24 mouse cellular contexts compared by ENCODE assay signal in the genomic region with DNA sequence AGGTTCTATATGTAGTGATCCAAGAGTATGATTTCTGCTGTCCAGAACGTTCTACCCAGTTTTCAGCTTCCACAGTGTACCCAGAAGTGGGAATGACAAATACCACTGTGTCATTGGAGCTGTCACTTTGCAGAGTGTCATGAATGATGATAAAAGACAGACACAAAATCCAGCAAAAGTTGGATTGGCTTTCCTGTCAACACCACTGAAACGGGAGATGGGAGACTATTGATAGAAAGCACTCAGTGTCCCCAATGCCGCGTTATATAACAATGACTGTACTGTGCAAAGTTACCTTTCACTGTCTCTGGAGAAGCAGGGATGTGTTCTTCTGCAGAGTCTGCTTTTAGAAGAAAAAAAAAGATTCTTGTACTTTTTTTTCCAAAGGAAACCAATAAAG. TPM values are rescaled to one million over a fixed set of nuclear protein-coding genes. Genes with fewer than 3 reads are reported as not detected.
DNase-seq lines count a peak whose midpoint lies in the region; ATAC-seq lines count a peak whose summit lies in the region.
"Had no signal": no experiment of that assay in that cellular context is flagged by ENCODE, and none has a peak within 500 bp of the region (broad histone marks: within the 10 kb centered on the region; RNA-seq: fewer than 3 reads in every experiment).

No protein-coding gene starts in this region.

- no peak overlapping the region for H3K4me2 ChIP-seq in heart, embryonic 12.5 days
- H3K4me2 ChIP-seq in heart, embryonic 16.5 days (ENCODE audit: low read depth, low read length), result no peak overlapping the region
- H3K4me2 ChIP-seq: forebrain, embryonic 13.5 days; heart, embryonic 15.5 days; hindbrain, embryonic 12.5 days had no signal

- no peak for ATAC-seq in heart, embryonic 12.5 days (ENCODE audit: insufficient number of reproducible peaks, low FRiP score)
- ATAC-seq in heart, embryonic 16.5 days (replicated peaks; ENCODE audit: extremely low read depth, insufficient read depth, low FRiP score), result peak; percentile 45
- ATAC-seq: CD4-positive, CD25-positive, alpha-beta regulatory T cell, adult 4 months; forebrain, embryonic 13.5 days; forebrain, postnatal 0 days; hindbrain, embryonic 16.5 days; inflammation-experienced regulatory T-cells, adult 6 months; intestine, postnatal 0 days had no signal

- H3K27ac ChIP-seq in heart, embryonic 12.5 days (ENCODE audit: poor library complexity, severe bottlenecking), result no peak overlapping the region
- H3K27ac ChIP-seq in heart, embryonic 16.5 days (ENCODE audit: low read length), result no peak overlapping the region
- H3K27ac ChIP-seq: embryonic facial prominence, embryonic 10.5 days; forebrain, embryonic 13.5 days; heart, embryonic 15.5 days; hindbrain, embryonic 12.5 days; kidney, postnatal 0 days had no signal

- H3K4me1 ChIP-seq in heart, embryonic 12.5 days (replicated peaks), result no peaks in the 10 kb centered on the region; the same call in 1 of the 2 replicates
- H3K4me1 ChIP-seq in heart, embryonic 16.5 days (ENCODE audit: control insufficient read depth, insufficient read depth, low read length), result no peaks in the 10 kb centered on the region
- H3K4me1 ChIP-seq: embryonic facial prominence, embryonic 10.5 days; forebrain, embryonic 13.5 days; heart, embryonic 15.5 days; hindbrain, embryonic 12.5 days had no signal

- WGBS in heart, embryonic 12.5 days, result 41% methylated on average over 4 of the region's 4 CpGs
- WGBS in heart, embryonic 16.5 days, result 34% methylated on average over 4 of the region's 4 CpGs

- intact Hi-C loops in heart, postnatal 25 days (cut with DNase I), result loop anchor here (5.0 kb wide), 1 partner anchor 58 kb away; no protein-coding TSS in a partner anchor

- no peaks in the 10 kb centered on the region for H3K9me3 ChIP-seq in heart, embryonic 12.5 days (replicated peaks)
- no peaks in the 10 kb centered on the region for H3K9me3 ChIP-seq in heart, embryonic 16.5 days (replicated peaks; ENCODE audit: control insufficient read depth, low read length)
- H3K9me3 ChIP-seq: embryonic facial prominence, embryonic 10.5 days; forebrain, embryonic 13.5 days; G1E; heart, embryonic 15.5 days; hindbrain, embryonic 12.5 days had no signal

- H3K27me3 ChIP-seq in heart, embryonic 12.5 days (replicated peaks), result no peaks in the 10 kb centered on the region
- H3K27me3 ChIP-seq in heart, embryonic 16.5 days (ENCODE audit: control insufficient read depth, insufficient read depth, low read length), result no peaks in the 10 kb centered on the region
- H3K27me3 ChIP-seq: forebrain, embryonic 13.5 days; heart, embryonic 15.5 days; hindbrain, embryonic 12.5 days had no signal

- H3K9ac ChIP-seq in heart, embryonic 12.5 days, result no peak overlapping the region
- no peak overlapping the region for H3K9ac ChIP-seq in heart, embryonic 16.5 days (ENCODE audit: low read length)
- H3K9ac ChIP-seq: forebrain, embryonic 13.5 days; forebrain, postnatal 0 days; heart, embryonic 15.5 days; hindbrain, embryonic 12.5 days had no signal

- H3K36me3 ChIP-seq in heart, embryonic 12.5 days, result no peaks in the 10 kb centered on the region
- H3K36me3 ChIP-seq in heart, embryonic 16.5 days (ENCODE audit: control insufficient read depth, insufficient read depth), result no peaks in the 10 kb centered on the region
- H3K36me3 ChIP-seq: embryonic facial prominence, embryonic 10.5 days; G1E; heart, embryonic 15.5 days; hindbrain, embryonic 12.5 days had no signal

- no peak overlapping the region for H3K4me3 ChIP-seq in heart, embryonic 12.5 days
- H3K4me3 ChIP-seq in heart, embryonic 16.5 days (ENCODE audit: low read length), result no peak overlapping the region
- H3K4me3 ChIP-seq: embryonic facial prominence, embryonic 10.5 days; forebrain, embryonic 13.5 days; heart, embryonic 15.5 days; hindbrain, embryonic 12.5 days had no signal

- peak; percentile 9 to 28 for DNase-seq in adrenal gland, adult (ENCODE audit: inconsistent age in 2 of 2, low spot score in 1 of 2)
- no peak for DNase-seq in adrenal gland, postnatal 4 days (ENCODE audit: low spot score in 2 of 2)
- DNase-seq in heart, adult 18-20 months, result peak; percentile 49 to 59
- no peak for DNase-seq in heart, postnatal 25 days (ENCODE audit: low spot score)
- no peak for DNase-seq in cerebellum, adult 18-20 months
- DNase-seq: adrenal gland, postnatal 10 days; B cell, adult 2 months; cerebellum, adult 2 months; cerebellum, postnatal 10 days; forebrain, postnatal 0 days; gastrocnemius, postnatal 14 days; kidney, adult 9 months had no signal

RNA-seq across cellular contexts. Expression of a gene that starts 44.1 kb away (rescaled TPM):
- 10 to 100 TPM; 62.8 to 63.4 TPM for total RNA-seq in adrenal gland, postnatal 4 days (2021)
- total RNA-seq in heart, adult 18-20 months (2021), result 100 to 1,000 TPM in 1 of 2 experiments, 10 to 100 TPM in 1; 76.1 to 104 TPM
- polyA plus RNA-seq in heart, embryonic 12.5 days (2016; fragmentation: Nextera tagmentation; extraction: Ambion mirVana), result 31.7 and 31.9 TPM in 2 replicates
- 30.3 and 34.8 TPM in 2 replicates for polyA plus RNA-seq in heart, embryonic 16.5 days (2015; fragmentation: Nextera tagmentation; extraction: Ambion mirVana)
- 100 to 1,000 TPM in 1 of 2 experiments, 10 to 100 TPM in 1; 92.7 to 127 TPM for total RNA-seq in heart, postnatal 25 days (2021)

Comparison
In these comparisons a context has a peak if more than half of its experiments do, and no peak if none do; other contexts are left out.
1. DNase-seq: peak in adrenal gland, adult (2 of 2) and heart, adult 18-20 months (2 of 2); none in adrenal gland, postnatal 4 days (0 of 2), heart, postnatal 25 days (single experiment) and cerebellum, adult 18-20 months (0 of 2).